Mouse (Mus musculus) adrenal gland, adult (tissue): ENCODE results near the gene Myoz2.

Source experiments
- DNase-seq, 2 experiments: peaks; one replicate each; pipeline ENCODE4 v3.0.0; 2022 to 2023; ENCODE audit warnings: low spot score in 1 of 2; ENCODE audit not compliant: inconsistent age in 2 of 2

Myoz2 gene

GRCm38 (mm10) chr3:123009417-123009816 lies 25.4 kb downstream of the Myoz2 start:
- no peak for DNase-seq

- peak in 1 of 2 experiments; percentile 46 for DNase-seq
These were observed 27.4 kb downstream of the Myoz2 start for GRCm38 (mm10) chr3:123007386-123007785.

GRCm38 (mm10) chr3:123001053-123001452 lies 33.8 kb downstream of the Myoz2 start:
- DNase-seq: no peak

- no peak for DNase-seq
These were observed 36.3 kb downstream of the Myoz2 start for GRCm38 (mm10) chr3:122998511-122998910.

- no peak for DNase-seq
These were observed 37.8 kb downstream of the Myoz2 start for GRCm38 (mm10) chr3:122996968-122997367.

- DNase-seq: peak in 1 of 2 experiments; percentile 28
These were observed 47.9 kb downstream of the Myoz2 start for GRCm38 (mm10) chr3:122986906-122987305.

- peak; percentile 87 to 94 for DNase-seq
These were observed 48.4 kb downstream of the Myoz2 start for GRCm38 (mm10) chr3:122986386-122986785.

- peak; percentile 27 to 74 for DNase-seq
These were observed 49.5 kb downstream of the Myoz2 start for GRCm38 (mm10) chr3:122985183-122985944.

- DNase-seq: peak; percentile 95 to 98
These were observed 50.3 kb downstream of the Myoz2 start, which contains the start of gene Usp53 for GRCm38 (mm10) chr3:122984249-122985182. Gene Usp53, minus strand, starts transcription at chr3:122984510.

GRCm38 (mm10) chr3:122983849-122984248 lies 51.0 kb downstream of the Myoz2 start:
- no peak for DNase-seq

- no peak for DNase-seq
These were observed 58.9 kb downstream of the Myoz2 start for GRCm38 (mm10) chr3:122975964-122976363.

- DNase-seq: no peak
These were observed 59.5 kb downstream of the Myoz2 start for GRCm38 (mm10) chr3:122975363-122975762.

- DNase-seq: no peak
These were observed 60.0 kb downstream of the Myoz2 start for GRCm38 (mm10) chr3:122974833-122975232.

- no peak for DNase-seq
These were observed 62.5 kb downstream of the Myoz2 start for GRCm38 (mm10) chr3:122972126-122972822.

- DNase-seq: no peak
These were observed 66.4 kb downstream of the Myoz2 start for GRCm38 (mm10) chr3:122968391-122968790.

GRCm38 (mm10) chr3:122964301-122964700 lies 70.5 kb downstream of the Myoz2 start:
- no peak for DNase-seq
